Mouse (Mus musculus) neural tube, embryonic 14.5 days (tissue): ENCODE data around the gene Slc36a2. TPM values are rescaled to one million over a fixed set of nuclear protein-coding genes. Genes with fewer than 3 reads are reported as not detected.
"Not testable (repeated sequence)": the region's sequence is repeated elsewhere in the genome, so short reads cannot be mapped to it uniquely, and the experiment has no call there.

Experiments
- ATAC-seq: fragments of 200-750 bp; cut with Nextera tagmentation; 2 replicates; pipeline ENCODE4 v1.8.0; 2017; ENCODE audit warnings: low read depth, mild to moderate bottlenecking, moderate TSS enrichment, moderate library complexity
- H3K27ac ChIP-seq: fragments of 300-500 bp; sonication (generic); 2 replicates; pipeline ENCODE4 v1.5.1; 2014; ENCODE audit warnings: low read depth, mild to moderate bottlenecking, control low read depth, low read length, moderate library complexity, mixed read lengths
- H3K27me3 ChIP-seq: fragments of 300-500 bp; sonication (generic); 2 replicates; pipeline ENCODE4 v1.6.1; 2014; ENCODE audit warnings: low read length; ENCODE audit not compliant: control insufficient read depth, insufficient read depth
- H3K36me3 ChIP-seq: fragments of 300-500 bp; sonication (generic); 2 replicates; pipeline ENCODE4 v1.6.1; 2014; ENCODE audit warnings: low read length, mixed read lengths; ENCODE audit not compliant: control insufficient read depth, insufficient read depth
- H3K4me1 ChIP-seq: fragments of 300-500 bp; sonication (generic); 2 replicates; pipeline ENCODE4 v1.6.1; 2014; ENCODE audit warnings: low read length; ENCODE audit not compliant: control insufficient read depth, insufficient read depth
- H3K4me2 ChIP-seq: fragments of 300-500 bp; sonication (generic); 2 replicates; pipeline ENCODE4 v1.6.1; 2014; ENCODE audit warnings: mild to moderate bottlenecking, low read depth, low read length, control low read depth
- H3K4me3 ChIP-seq: fragments of 300-500 bp; sonication (generic); 2 replicates; pipeline ENCODE4 v1.5.1; 2014; ENCODE audit warnings: low read depth, low read length, control low read depth, mixed read lengths
- H3K9ac ChIP-seq: fragments of 300-500 bp; sonication (generic); replicated peaks from 2 replicates; pipeline ENCODE4 v1.6.1; 2014; ENCODE audit warnings: low read depth, mild to moderate bottlenecking, control low read depth, low read length, mixed read lengths
- H3K9me3 ChIP-seq: fragments of 300-500 bp; sonication (generic); 2 replicates; pipeline ENCODE4 v1.6.1; 2016; ENCODE audit warnings: low read length; ENCODE audit not compliant: control insufficient read depth
- whole genome bisulfite sequencing: fragments of 180-500 bp; shearing (Covaris S2); extraction: QIAGEN DNeasy Blood & Tissue Kit; methylation state at CpG from one replicate; pipeline ENCODE4 v1.1.7; 2014; 5-methylcytosine and 5-hydroxymethylcytosine counted together
- polyA plus RNA-seq: library from polyadenylated mRNA; unstranded; fragments of >200 nt; fragmentation: Nextera tagmentation; extraction: Ambion mirVana; gene quantifications from 2 replicates; pipeline ENCODE4 v1.2.1, GENCODE M21; 2014

Slc36a2 gene
- polyA plus RNA-seq, 1 experiment from 2014 or later, result 0.11 TPM

- Histone ChIP-seq H3K36me3 (no peaks in the 10 kb centered on the region), H3K27ac (no peak overlapping the region), H3K9ac (no peak overlapping the region), H3K4me2 (no peak overlapping the region), H3K4me1 (no peaks in the 10 kb centered on the region), H3K9me3 (no peaks in the 10 kb centered on the region), H3K4me3 (no peak overlapping the region), H3K27me3 (no peaks in the 10 kb centered on the region)
- no peak for ATAC-seq
These were observed 64.6 kb downstream of the Slc36a2 start for GRCm38 (mm10) chr11:55120279-55120678.

DNA sequence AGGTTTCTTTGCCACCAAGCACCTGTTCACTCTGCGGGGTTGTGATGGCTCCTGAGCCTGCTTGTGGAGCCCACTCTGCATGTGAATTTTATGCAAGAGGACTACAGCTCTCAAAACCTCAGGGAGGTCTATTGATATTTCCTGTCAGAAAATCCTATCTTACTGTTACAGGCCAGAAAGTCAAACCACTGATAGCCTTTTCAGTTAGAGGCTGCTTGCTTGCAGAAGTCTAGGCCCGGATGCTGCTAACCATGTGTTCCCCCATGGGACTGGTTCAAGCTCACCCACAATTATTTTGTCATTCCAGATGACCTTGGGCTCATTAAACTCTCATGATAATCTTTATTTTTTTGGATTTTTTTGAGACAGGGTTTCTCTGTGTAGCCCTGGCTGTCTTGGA is 67.8 kb downstream of the Slc36a2 start:
- Histone ChIP-seq H3K36me3 (no peaks in the 10 kb centered on the region), H3K9ac (no peak overlapping the region), H3K4me2 (no peak overlapping the region), H3K4me1 (no peaks in the 10 kb centered on the region), H3K27me3 (no peaks in the 10 kb centered on the region), H3K27ac (no peak overlapping the region), H3K9me3 (no peaks in the 10 kb centered on the region), H3K4me3 (no peak overlapping the region)
- WGBS, result 86% methylated on average over 2 of the region's 2 CpGs
- no peak for ATAC-seq

DNA sequence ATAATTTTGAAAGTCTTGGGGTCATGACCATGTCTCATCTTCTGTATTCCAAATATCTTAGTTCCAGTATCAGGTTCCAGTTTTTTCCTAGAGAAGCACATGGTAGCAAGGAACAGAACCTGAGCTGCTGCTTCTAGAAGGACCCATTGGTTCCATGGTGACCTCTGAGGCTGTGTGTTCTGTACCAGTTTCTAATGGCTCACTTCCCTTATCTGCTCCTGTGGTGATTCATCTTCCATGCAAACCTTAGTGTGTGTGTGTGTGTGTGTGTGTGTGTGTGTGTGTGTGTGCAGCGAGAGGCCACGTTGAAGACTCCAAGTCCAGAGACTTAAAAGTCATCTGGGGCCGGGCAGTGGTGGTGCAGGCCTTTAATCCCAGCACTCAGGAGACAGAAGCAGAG is 68.9 kb downstream of the Slc36a2 start:
- Histone ChIP-seq H3K36me3 (no peaks in the 10 kb centered on the region), H3K27ac (no peak overlapping the region), H3K27me3 (no peaks in the 10 kb centered on the region), H3K4me1 (no peaks in the 10 kb centered on the region), H3K4me2 (no peak overlapping the region), H3K9ac (no peak overlapping the region), H3K9me3 (no peaks in the 10 kb centered on the region), H3K4me3 (no peak overlapping the region)
- 96% methylated on average over 3 of the region's 3 CpGs for WGBS
- no peak for ATAC-seq

GRCm38 (mm10) chr11:55114291-55114690 is 70.6 kb downstream of the Slc36a2 start:
- WGBS, result 85% methylated on average over 2 of the region's 2 CpGs
- Histone ChIP-seq H3K4me2 (no peak overlapping the region), H3K27me3 (no peaks in the 10 kb centered on the region), H3K9ac (no peak overlapping the region), H3K36me3 (no peaks in the 10 kb centered on the region; the same call in 1 of the 2 replicates), H3K27ac (no peak overlapping the region), H3K4me1 (no peaks in the 10 kb centered on the region), H3K9me3 (no peaks in the 10 kb centered on the region), H3K4me3 (no peak overlapping the region)
- ATAC-seq, result no peak

DNA sequence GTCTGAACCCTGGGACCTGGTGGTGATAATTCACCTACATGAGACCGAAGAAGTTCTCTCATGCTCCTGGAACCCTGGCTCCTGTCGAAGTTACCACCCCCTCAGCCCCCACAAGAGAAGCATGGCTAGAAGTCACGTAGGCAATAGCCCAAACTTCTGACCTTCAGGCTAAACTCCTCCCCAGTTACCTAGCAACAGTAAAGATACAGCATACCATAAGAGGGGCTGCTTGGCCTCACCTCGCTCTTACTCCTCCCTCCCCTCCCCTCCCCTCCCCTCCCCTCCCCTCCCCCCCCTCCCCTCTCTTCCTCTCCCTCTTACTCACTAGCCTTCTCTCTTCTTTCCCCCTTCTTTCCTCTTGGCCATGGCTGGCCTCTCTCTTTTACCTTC is 71.0 kb downstream of the Slc36a2 start:
- not testable (repeated sequence) for H3K27me3 ChIP-seq, H3K4me2 ChIP-seq, ATAC-seq, H3K36me3 ChIP-seq, H3K9ac ChIP-seq, H3K4me1 ChIP-seq, H3K9me3 ChIP-seq, H3K4me3 ChIP-seq, H3K27ac ChIP-seq
- 37% methylated on average over 4 of the region's 4 CpGs for WGBS

GRCm38 (mm10) chr11:55113209-55113860 is 71.5 kb downstream of the Slc36a2 start:
- Histone ChIP-seq H3K4me1 (no peaks in the 10 kb centered on the region), H3K9ac (no peak overlapping the region), H3K9me3 (no peaks in the 10 kb centered on the region), H3K4me2 (no peak overlapping the region), H3K27me3 (no peaks in the 10 kb centered on the region), H3K27ac (no peak overlapping the region), H3K36me3 (no peaks in the 10 kb centered on the region; the same call in 1 of the 2 replicates), H3K4me3 (no peak overlapping the region)
- no peak for ATAC-seq
- WGBS, result 82% methylated on average over 7 of the region's 7 CpGs

DNA sequence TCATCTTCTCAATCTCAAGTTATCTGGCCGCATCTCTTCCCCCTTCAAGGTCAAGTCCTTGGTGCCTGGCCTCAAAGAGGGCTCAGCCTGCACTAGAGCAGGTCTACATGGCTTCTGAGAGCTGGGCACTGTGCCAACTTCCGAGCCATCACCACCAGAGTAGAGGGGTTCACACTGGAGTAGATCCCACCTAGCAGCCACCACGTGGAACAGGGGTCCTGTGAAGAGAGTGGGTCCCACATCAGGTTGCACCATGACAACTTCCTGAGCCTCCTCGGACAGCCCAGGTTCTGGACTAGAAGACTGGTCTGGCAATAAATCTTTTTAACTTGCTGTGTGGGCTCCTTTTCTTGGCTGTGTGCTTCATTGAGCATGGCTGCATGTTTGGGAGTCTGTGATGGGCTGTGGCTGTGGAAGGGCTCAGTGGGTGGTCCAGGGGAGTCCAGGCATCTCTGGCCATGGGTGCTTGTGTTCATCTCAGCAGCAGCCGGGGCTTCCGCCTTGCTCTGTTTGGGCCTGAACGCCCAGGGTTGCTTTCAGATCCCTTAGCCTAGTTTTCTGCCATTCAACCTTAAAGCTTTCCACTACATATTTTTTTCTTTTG is 74.2 kb downstream of the Slc36a2 start:
- H3K27ac ChIP-seq, result no peak overlapping the region
- H3K9me3 ChIP-seq, result no peaks in the 10 kb centered on the region
- H3K4me3 ChIP-seq, result no peak overlapping the region
- ATAC-seq, result no peak
- H3K4me1 ChIP-seq, result no peaks in the 10 kb centered on the region
- H3K36me3 ChIP-seq, result no peaks in the 10 kb centered on the region; the same call in 1 of the 2 replicates
- H3K4me2 ChIP-seq, result no peak overlapping the region
- no peak overlapping the region for H3K9ac ChIP-seq
- 62% methylated on average over 7 of the region's 7 CpGs for WGBS
- H3K27me3 ChIP-seq, result no peaks in the 10 kb centered on the region

DNA sequence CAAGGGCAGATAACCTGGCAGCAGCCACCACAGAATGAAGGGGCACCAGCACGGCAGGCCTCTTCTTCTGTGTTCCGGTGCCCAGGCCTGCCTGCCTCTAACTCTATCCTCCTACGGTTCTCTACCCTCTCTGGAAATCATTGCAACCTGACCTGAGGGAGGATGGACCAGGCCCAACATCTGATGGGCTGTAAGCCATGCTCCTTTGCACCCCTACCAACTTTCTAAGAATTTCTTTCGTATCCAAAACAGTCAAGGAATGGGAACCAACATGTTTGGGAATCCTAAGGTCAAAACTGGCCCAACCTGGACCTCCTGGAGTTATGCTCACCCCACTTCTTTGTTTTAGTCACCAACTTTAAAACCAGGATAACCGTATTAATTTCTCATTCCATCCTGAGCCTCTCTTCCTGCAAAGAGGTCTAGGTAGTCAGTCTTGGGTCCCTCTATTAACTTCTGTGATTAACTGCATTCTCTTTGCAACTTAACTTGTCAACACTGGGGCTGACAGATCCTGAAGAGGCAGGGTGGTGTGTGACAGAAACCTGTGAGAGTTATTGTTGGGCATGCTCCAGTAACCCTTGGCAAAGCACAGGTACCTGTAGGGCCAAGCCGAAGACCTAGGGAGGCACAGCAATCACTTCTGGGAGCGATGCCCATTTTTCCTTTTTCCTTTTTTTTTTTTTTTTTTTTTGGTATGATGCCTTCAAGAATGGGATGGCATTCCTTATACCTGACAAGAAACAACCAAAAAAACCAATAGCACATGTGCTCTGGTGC is 75.2 kb downstream of the Slc36a2 start:
- no peak overlapping the region for H3K9ac ChIP-seq
- no peaks in the 10 kb centered on the region for H3K4me1 ChIP-seq
- no peaks in the 10 kb centered on the region for H3K9me3 ChIP-seq
- WGBS, result 96% methylated on average over 7 of the region's 7 CpGs
- H3K36me3 ChIP-seq, result no peaks in the 10 kb centered on the region; the same call in 1 of the 2 replicates
- H3K27me3 ChIP-seq, result no peaks in the 10 kb centered on the region
- H3K4me3 ChIP-seq, result no peak overlapping the region
- no peak for ATAC-seq
- no peak overlapping the region for H3K27ac ChIP-seq
- H3K4me2 ChIP-seq, result no peak overlapping the region
